Mouse (Mus musculus) sigmoid colon, adult 10 weeks (tissue): ENCODE measurements around the gene Olfr1037. TPM values are rescaled to one million over a fixed set of nuclear protein-coding genes. Genes with fewer than 3 reads are reported as not detected.

ENCODE experiments used
- polyA plus RNA-seq: library from polyadenylated mRNA; stranded (reverse); fragments of 350-450 nt; fragmentation: Illumina TruSeq; extraction: RNeasy Lipid Tissue Mini Kit (QIAGEN cat#74804); gene quantifications from one replicate; pipeline ENCODE4 v1.2.3, GENCODE M21; 2014; ENCODE audit warnings: low read depth, low replicate concordance

Gene Olfr1037
- not detected for polyA plus RNA-seq

GRCm38 (mm10) chr2:86087285-86087684 lies at the start of gene Olfr1037:
TSS of gene Olfr1037 (minus strand) at chr2:86087385.

GRCm38 (mm10) chr2:86135828-86136227 lies 48.6 kb upstream of the Olfr1037 start, which contains the start of gene Olfr1039:
TSS of gene Olfr1039 (minus strand) at chr2:86135928.

DNA sequence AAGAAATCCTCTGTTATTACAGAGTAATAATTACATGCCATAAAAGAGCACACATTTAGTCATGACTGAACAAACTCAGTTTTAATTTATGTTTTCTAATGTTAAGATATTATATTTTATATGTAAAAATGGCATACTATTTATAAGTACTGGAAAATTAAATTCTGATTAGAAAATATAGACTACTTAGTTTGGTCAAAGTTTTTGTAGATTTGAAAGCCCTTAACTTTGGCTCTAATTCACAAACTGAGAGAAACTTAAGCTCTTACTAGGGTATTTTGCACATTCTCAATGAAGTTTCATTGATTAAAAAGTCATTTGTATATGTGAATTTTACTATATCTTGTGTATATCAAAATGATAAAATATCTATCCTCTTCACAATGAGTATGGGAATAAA lies 13.5 kb downstream of the Olfr1037 start, which contains the start of gene Olfr1036:
Olfr1036 (plus strand) TSS at position 301 of the 400 bp plus-strand sequence.

GRCm38 (mm10) chr2:86045561-86045960 lies 41.6 kb downstream of the Olfr1037 start, which contains the start of gene Olfr1034:
TSS of gene Olfr1034 (plus strand) at chr2:86045861.

Other genes starting within 250 kb of the Olfr1037 start
- not detected for gene Olfr1019, start 241.9 kb downstream of the Olfr1037 start, polyA plus RNA-seq
- not detected for gene Olfr1020, start 240.4 kb downstream of the Olfr1037 start, polyA plus RNA-seq
- not detected for gene Olfr1022, start 218.8 kb downstream of the Olfr1037 start, polyA plus RNA-seq
- gene Olfr1023, start 201.7 kb downstream of the Olfr1037 start, polyA plus RNA-seq = not detected
- not detected for gene Olfr1024, start 182.3 kb downstream of the Olfr1037 start, polyA plus RNA-seq
- gene Olfr1025-ps1, start 172.2 kb downstream of the Olfr1037 start, polyA plus RNA-seq = not detected
- gene Olfr1026, start 165.8 kb downstream of the Olfr1037 start, polyA plus RNA-seq = not detected
- gene Olfr1028, start 136.9 kb downstream of the Olfr1037 start, polyA plus RNA-seq = not detected
- 0.09 TPM for gene Olfr1029, start 113.5 kb downstream of the Olfr1037 start, polyA plus RNA-seq
- not detected for gene Olfr1030, start 108.1 kb downstream of the Olfr1037 start, polyA plus RNA-seq
- not detected for gene Olfr1031, start 97.1 kb downstream of the Olfr1037 start, polyA plus RNA-seq
- gene Olfr1032, start 81.8 kb downstream of the Olfr1037 start, polyA plus RNA-seq = not detected
- 4.1 TPM for gene Olfr1033, start 66.8 kb downstream of the Olfr1037 start, polyA plus RNA-seq
- 0.57 TPM for gene Olfr1034, start 41.5 kb downstream of the Olfr1037 start, polyA plus RNA-seq
- not detected for gene Olfr1036, start 13.4 kb downstream of the Olfr1037 start, polyA plus RNA-seq
- gene Olfr1039, start 48.5 kb upstream of the Olfr1037 start, polyA plus RNA-seq = not detected
- not detected for gene Olfr1040, start 59.3 kb upstream of the Olfr1037 start, polyA plus RNA-seq
- gene Olfr1042, start 74.5 kb upstream of the Olfr1037 start, polyA plus RNA-seq = not detected
- gene Olfr1043, start 80.1 kb upstream of the Olfr1037 start, polyA plus RNA-seq = not detected
- gene Olfr1044, start 90.4 kb upstream of the Olfr1037 start, polyA plus RNA-seq = not detected
- gene Olfr52, start 98.3 kb upstream of the Olfr1037 start, polyA plus RNA-seq = not detected
- gene Olfr1045, start 115.6 kb upstream of the Olfr1037 start, polyA plus RNA-seq = not detected
- not detected for gene Olfr1046, start 131.9 kb upstream of the Olfr1037 start, polyA plus RNA-seq
- gene Olfr1047, start 144.0 kb upstream of the Olfr1037 start, polyA plus RNA-seq = not detected
- gene Olfr1048, start 152.9 kb upstream of the Olfr1037 start, polyA plus RNA-seq = not detected
- not detected for gene Olfr1049, start 170.9 kb upstream of the Olfr1037 start, polyA plus RNA-seq
- not detected for gene Olfr1051, start 191.7 kb upstream of the Olfr1037 start, polyA plus RNA-seq
- not detected for gene Olfr1052, start 205.1 kb upstream of the Olfr1037 start, polyA plus RNA-seq
- gene Olfr1053, start 227.9 kb upstream of the Olfr1037 start, polyA plus RNA-seq = not detected
- not detected for gene Olfr1054, start 248.0 kb upstream of the Olfr1037 start, polyA plus RNA-seq